Mouse (Mus musculus) gastrocnemius, adult 2 months (tissue): ENCODE measurements around the gene Bcl11b. TPM values are rescaled to one million over a fixed set of nuclear protein-coding genes. Genes with fewer than 3 reads are reported as not detected.

ENCODE experiments used
- DNase-seq: peaks from one replicate; pipeline ENCODE4 v3.0.0; 2022
- H3K27ac ChIP-seq: fragments of 200-600 bp; 2 replicates; pipeline ENCODE4 v1.8.1; 2022; ENCODE audit warnings: mild to moderate bottlenecking
- H3K4me3 ChIP-seq: fragments of 200-600 bp; 2 replicates; pipeline ENCODE4 v1.8.1; 2022; ENCODE audit warnings: mild to moderate bottlenecking, moderate library complexity
- CTCF ChIP-seq: fragments of 200-600 bp; IDR thresholded peaks from 2 replicates; pipeline ENCODE4 v1.8.1; 2022; ENCODE audit warnings: antibody characterized with exemption, mild to moderate bottlenecking, moderate library complexity
- intact Hi-C: fragments of 180-260 bp; cut with DNase I; formaldehyde crosslinking; loops from one replicate; pipeline ENCODE4 v1.15.1; 2025
- total RNA-seq, 2 experiments: library from RNA; stranded (reverse); gene quantifications; 2 replicates each; pipeline ENCODE4 v1.2.3; 2021

The Bcl11b gene
- total RNA-seq, 2 experiments from 2014 or later = 0.11 TPM; not detected in 1

DNA sequence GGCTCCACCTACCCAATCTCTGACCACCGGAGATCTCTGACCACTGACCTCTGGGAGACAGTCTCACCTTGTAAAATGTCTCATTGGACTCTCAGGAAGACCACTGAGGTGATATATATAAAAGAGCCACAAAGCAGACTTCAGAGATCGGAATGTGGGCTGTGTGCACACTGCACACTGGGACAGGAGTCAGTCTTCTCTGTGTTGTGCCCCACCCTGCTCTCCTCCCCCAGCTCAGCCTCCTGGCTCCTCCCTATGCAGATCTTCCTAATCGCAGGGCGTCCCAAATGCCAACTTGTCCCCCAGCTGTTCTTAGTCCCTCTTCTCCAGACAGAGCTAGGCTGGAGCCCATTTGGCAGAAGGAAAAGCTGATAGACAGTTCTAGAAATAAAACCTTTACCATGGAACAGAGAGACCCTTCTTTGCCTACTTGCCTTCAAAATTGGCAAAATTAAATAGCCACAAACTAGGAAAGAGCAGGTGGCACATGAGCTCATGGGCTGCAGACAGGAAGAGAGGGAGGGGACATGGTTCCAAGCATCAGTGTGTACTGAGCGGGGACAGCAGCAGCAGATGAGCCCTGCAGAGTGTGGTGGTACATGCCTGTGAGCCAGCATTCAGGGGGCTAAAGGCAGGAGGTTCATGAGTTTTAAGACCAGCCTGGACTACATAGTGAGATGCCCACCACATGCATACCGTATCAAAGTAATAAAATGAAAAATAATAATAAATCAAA, 118.9 kb downstream of the Bcl11b start:
- intact Hi-C loops = no loop called here
- no peak for DNase-seq
- TF ChIP-seq CTCF = no peak
- Histone ChIP-seq H3K4me3 (no peak overlapping the region), H3K27ac (no peak overlapping the region)

DNA sequence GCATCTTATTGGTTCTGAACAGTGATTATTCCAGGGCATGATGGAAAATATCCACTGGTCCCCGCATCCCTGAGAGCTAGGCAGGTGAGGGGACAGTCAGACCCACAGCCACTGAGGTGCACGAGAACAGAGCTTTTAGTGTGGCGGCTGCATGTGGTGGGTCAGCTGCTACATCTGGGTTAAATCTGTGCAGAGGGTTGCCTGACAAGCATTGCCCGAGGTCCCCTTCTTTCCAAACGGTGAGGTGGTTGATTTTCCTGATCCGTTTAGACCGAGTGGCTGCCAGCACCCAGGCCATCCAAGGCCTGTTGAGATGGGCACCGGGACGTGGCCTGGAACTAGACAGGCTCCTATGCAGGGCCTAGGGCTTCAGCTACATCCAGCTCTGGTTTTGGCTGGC, 121.7 kb downstream of the Bcl11b start:
- no peak for DNase-seq
- no peak for TF ChIP-seq CTCF
- intact Hi-C loops = no loop called here
- Histone ChIP-seq H3K4me3 (no peak overlapping the region), H3K27ac (no peak overlapping the region)

DNA sequence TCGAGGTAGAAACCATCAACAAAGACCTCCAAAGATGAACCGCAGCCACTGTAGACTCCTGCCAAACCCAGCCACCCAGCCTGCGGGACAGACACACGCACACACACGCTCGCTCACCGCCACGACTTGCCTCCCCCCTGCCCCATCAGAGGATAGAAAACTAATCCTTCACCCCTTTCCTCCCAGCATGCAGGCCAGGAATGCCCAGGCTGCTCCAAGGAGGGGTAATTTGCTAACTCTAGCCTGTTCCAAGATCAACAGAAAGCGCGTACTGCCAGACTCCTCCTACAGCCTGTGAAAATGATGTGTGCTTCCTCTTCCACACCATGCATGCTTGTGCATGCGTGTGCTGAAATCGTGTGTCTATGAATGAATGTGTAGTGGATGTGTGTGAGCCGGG, 122.7 kb downstream of the Bcl11b start:
- Histone ChIP-seq H3K4me3 (no peak overlapping the region), H3K27ac (no peak overlapping the region)
- no peak for TF ChIP-seq CTCF
- DNase-seq = no peak
- intact Hi-C loops = no loop called here

DNA sequence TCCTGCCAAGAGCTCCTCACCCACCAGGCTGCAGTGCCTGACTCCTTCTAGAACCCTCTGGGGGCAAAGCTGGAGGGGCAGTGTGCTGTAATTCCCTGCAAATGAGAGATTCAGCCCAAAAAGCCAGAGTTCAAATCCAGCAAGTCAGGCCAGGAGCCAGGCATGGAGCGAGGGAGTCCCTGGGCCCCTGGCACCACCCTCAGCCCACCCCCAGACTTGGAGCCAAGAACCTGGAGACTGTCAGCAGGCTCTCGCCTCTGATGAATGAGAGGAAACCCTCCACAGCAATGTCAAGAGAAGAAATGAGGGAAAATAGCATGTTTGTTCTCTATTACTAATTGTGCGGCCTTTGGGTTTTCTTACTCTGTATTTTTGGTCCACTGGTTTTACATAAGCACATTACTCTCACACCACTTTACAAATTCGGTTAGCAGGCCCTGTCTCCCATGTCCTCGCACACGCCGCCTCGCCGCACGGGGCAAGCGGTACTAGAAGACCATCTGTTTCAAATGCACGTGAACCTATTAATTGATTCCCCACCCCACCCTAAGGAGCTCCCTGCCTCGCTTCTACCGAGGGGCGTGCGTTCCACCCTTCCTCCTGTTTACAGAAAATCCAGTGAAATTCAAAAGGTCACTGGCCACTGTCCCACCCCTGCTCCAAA, 124.2 kb downstream of the Bcl11b start:
- DNase-seq = no peak
- intact Hi-C loops = no loop called here
- Histone ChIP-seq H3K27ac (no peak overlapping the region), H3K4me3 (no peak overlapping the region)
- TF ChIP-seq CTCF = no peak

DNA sequence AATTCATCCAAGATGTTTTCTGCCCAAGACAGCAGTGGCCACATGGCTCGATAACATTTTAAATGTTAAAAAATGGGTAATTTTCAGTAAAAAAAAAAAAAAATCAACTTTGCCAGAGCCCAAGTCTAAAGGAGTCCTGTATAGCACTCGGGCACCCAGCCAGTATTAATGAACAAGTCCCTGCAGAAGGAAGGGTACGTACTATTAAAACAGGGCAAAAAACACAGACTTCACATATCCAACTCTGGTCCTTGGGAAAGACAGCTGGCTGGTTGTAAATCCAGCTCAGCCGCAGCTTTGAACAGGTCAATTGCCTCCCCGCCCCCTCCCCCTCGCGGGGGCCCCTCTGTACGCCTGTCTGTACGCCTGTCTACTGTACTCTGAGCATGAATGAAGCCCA, 127.2 kb downstream of the Bcl11b start:
- no peak for TF ChIP-seq CTCF
- Histone ChIP-seq H3K27ac (no peak overlapping the region), H3K4me3 (no peak overlapping the region)
- intact Hi-C loops = no loop called here
- no peak for DNase-seq

DNA sequence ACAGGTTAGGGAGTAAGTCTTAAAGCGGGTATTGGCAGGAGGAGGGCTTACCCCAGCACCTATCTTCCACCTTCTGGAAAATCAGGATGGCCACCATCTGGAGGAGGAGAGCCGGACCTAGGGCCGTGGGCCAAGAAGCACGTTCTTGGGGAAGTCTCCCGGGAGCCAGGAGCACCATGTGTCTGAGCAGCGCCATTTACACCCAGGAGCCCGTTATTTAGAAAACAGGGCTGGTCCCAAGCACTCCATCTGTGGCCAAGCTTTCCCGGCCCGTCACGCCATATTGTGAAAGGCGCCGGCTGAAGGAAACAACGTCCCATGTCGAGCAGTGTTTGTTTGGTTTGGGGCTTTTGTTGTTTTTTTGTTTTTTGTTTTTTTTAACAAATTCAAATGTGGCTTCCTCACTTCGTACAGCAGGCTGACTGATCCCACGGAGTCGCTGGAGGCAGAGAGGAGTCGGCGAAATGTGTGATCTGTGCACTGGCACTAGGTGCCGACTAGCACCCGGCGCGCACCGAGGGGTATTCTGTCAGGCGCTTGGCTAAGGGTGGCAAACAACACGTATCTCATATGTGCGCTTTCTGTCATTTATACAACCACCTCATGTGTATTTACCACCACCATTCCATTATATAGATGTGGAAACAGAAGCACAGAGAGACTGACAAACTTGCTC, 128.8 kb downstream of the Bcl11b start:
- Histone ChIP-seq H3K27ac (no peak overlapping the region), H3K4me3 (no peak overlapping the region)
- intact Hi-C loops = no loop called here
- no peak for TF ChIP-seq CTCF
- no peak for DNase-seq

DNA sequence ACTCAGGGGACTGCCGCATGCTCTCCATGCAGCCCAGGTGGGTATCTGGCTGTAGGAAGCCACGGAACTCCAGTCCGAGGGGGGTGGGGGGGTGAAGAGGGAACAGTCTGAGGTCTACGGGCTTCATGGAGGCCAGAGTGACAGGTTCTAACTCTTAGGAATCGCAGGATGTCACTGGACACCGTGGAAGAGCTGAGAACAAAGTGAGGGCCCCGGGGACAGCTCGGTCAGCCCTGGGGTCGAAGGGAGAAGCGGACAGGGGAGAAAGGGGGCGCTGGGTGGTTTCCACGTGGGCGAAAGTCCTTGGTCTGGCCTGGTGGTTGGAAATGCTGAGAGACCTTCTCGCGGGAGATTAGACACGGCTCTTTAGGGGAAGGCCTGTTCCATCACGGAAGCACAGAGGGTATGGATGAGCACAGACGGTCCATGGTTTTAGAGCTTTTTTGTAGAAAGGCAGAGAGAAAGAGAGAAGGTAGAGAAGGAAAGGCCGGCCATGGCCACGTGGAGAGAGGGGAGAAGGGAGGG, 133.8 kb downstream of the Bcl11b start:
- no peak for TF ChIP-seq CTCF
- DNase-seq = no peak
- Histone ChIP-seq H3K4me3 (no peak overlapping the region), H3K27ac (no peak overlapping the region)
- intact Hi-C loops = no loop called here

DNA sequence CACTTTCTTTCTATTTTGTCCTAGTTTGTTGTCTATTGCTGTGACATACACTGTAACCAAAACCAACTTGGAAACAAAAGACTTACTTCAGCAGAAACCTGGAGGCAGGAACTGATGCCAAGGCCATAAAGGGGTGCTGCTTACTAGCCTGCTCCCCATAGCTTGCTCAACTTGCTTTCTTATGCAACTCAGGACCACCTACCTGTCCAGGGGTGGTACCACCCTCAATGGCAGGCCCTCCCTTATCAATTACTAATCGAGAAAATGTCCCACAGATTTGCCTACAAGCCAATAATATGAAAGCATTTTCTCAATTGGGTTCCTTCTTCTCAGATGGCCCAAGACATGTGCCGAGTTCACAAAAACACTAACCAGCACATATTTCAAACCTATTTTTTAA, 135.1 kb downstream of the Bcl11b start:
- H3K4me3 ChIP-seq = no peak overlapping the region
- intact Hi-C loops = no loop called here
- H3K27ac ChIP-seq = no peak overlapping the region
- TF ChIP-seq CTCF = no peak
- DNase-seq = no peak

Other genes starting within 250 kb of the Bcl11b start
- gene Setd3, start 175.7 kb upstream of the Bcl11b start, total RNA-seq = 100 to 1,000 TPM; 100 to 106 TPM
- gene Ccnk, start 176.0 kb upstream of the Bcl11b start, total RNA-seq = 100 to 1,000 TPM in 1 of 2 experiments, 10 to 100 TPM in 1; 92.4 to 148 TPM